Mouse (Mus musculus): ENCODE results near the gene Hnrnph3. TPM values are rescaled to one million over a fixed set of nuclear protein-coding genes. Genes with fewer than 3 reads are reported as not detected.

Hnrnph3 gene
- total and polyA plus RNA-seq, 3 experiments: 9.5 to 37.8 (median 15.1) TPM

DNA sequence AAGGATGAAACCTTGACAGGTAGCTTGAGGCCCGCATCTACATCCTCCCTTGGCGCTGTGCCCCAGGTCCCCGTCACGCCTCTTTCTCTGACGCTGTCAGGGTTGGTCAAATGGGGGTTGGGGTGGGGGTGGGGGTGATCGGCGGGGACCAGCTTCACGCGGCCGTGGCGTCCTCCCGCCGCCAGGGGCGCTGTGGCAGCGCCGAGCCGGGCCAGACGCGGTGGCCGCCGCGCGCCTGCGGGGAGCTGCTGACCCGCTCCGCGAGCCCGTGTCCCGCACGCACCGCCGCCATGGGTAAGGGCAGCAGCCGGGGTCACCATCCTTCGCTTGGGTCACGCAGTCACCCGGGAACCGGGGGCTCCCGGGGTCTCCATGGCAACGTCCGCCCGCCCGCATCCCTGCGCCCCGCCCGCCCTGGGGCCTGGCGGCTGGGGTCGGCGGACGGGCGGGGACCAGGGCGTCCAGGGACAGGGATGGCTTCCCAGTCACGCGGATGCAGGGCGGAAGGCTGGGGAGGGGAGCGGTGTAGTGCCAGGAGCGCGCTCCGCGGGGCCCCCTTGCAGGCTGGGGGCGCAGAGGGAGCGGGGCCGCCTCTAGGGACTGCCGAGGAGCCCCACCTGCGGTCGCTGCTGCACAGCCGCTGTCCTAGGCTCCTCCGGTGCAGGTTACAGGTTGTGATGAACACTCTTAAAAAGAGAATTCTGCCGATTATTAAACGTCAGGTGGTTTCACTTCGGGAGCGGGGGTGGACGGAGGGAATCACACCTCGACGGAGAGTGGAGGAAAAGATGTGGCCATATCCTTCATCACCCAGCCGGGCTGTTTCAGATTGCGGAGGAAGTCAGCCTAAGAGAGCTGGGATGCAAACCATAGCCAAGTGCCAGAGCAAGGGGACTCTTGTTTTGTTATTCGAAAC is 43.7 kb downstream of the Hnrnph3 start, which contains the start of gene Rufy2:
TSS of gene Rufy2 (plus strand) at position 185 of the 916 bp plus-strand sequence.
- H3K9me3 ChIP-seq (replicated peaks; ENCODE audit: low read length): no peaks in the 10 kb centered on the region
- H3K27ac ChIP-seq (ENCODE audit: insufficient read depth, low read depth): peak within 1 kb of the TSS; percentile 44; the same call in 1 of the 2 replicates
- peak within 1 kb of the TSS; percentile 75 for H3K9ac ChIP-seq (ENCODE audit: insufficient read depth, low read depth)
- H3K27me3 ChIP-seq (replicated peaks): no peaks in the 10 kb centered on the region
- peaks cover 9 to 39% of the 10 kb centered on the region in 2 experiments for H3K4me1 ChIP-seq (ENCODE audit: control insufficient read depth in 1 of 2, insufficient read depth in 2 of 2)
- in situ Hi-C loops (cut with MboI; ENCODE audit: low pct_ligation_motif_present, low pct_unique_long_range_greater_than_20kb, low sequenced_read_pairs) (no loop called here), dilution Hi-C loops (cut with MboI; ENCODE audit: extremely low pct_ligation_motif_present, extremely low pct_unique_long_range_greater_than_20kb, low sequenced_read_pairs) (no loop called here)
- H3K4me2 ChIP-seq (ENCODE audit: insufficient read depth, low read depth, poor library complexity, severe bottlenecking): peak within 1 kb of the TSS; percentile 89
- H3K36me3 ChIP-seq (replicated peaks in 1 of 2; ENCODE audit: control insufficient read depth in 1 of 2, insufficient read depth in 1 of 2, low read length in 1 of 2): peaks cover 5 to 32% of the 10 kb centered on the region in 2 experiments
- peaks cover 10% of the 10 kb centered on the region for H3K79me2 ChIP-seq (replicated peaks; ENCODE audit: control insufficient read depth, extremely low read depth, insufficient read depth, poor library complexity, severe bottlenecking)
- DNase-seq (ENCODE audit: extremely low read depth): peak; percentile 83
- peak within 1 kb of the TSS; percentile 73 to 97 (median 83) for H3K4me3 ChIP-seq (replicated peaks in 1 of 3; ENCODE audit: low read depth in 2 of 3, low read length in 2 of 3, poor library complexity in 1 of 3)
- TF ChIP-seq HCFC1 (IDR thresholded peaks at IDR 0.05; ENCODE audit: low read depth, low read length) (no peak), RAD21 (IDR thresholded peaks at IDR 0.05; ENCODE audit: low read depth, low read length) (peak; percentile 2), MEF2A (IDR thresholded peaks at IDR 0.05; ENCODE audit: borderline replicate concordance, low read depth, low read length) (no peak), RCOR1 (conservative IDR thresholded peaks at IDR 0.05; ENCODE audit: low read depth, low read length) (no peak), KAT2A (IDR thresholded peaks at IDR 0.05; ENCODE audit: insufficient replicate concordance, low read length) (0 out of 2 replicates have a peak, but pooled peaks have one; percentile 29), USF1 (IDR thresholded peaks at IDR 0.05; ENCODE audit: low read depth, low read length) (no peak), POLR2A (IDR thresholded peaks at IDR 0.05; ENCODE audit: low read depth, low read length) (peak; percentile 72), JUND (conservative IDR thresholded peaks at IDR 0.05; ENCODE audit: low read depth, low read length) (no peak), ZKSCAN1 (IDR thresholded peaks at IDR 0.05; ENCODE audit: borderline replicate concordance, low read depth, low read length) (no peak), USF2 (conservative IDR thresholded peaks at IDR 0.05; ENCODE audit: low read depth, low read length) (no peak), ZMIZ1 (IDR thresholded peaks at IDR 0.05; ENCODE audit: low read depth, low read length) (no peak), MAX (IDR thresholded peaks at IDR 0.05; ENCODE audit: low read length) (peak; percentile 30; the same call in 1 of the 2 replicates), MYC (IDR thresholded peaks at IDR 0.05; ENCODE audit: low read depth, low read length) (no peak), MAZ (IDR thresholded peaks at IDR 0.05; ENCODE audit: low read depth, low read length) (no peak; the same call in 1 of the 2 replicates), ZNF384 (IDR thresholded peaks at IDR 0.05; ENCODE audit: low read depth, low read length) (no peak), TBP (conservative IDR thresholded peaks at IDR 0.05; ENCODE audit: low read depth, low read length) (no peak), CHD1 (IDR thresholded peaks at IDR 0.05; ENCODE audit: low read depth, low read length) (no peak), ZC3H11A (IDR thresholded peaks at IDR 0.05; ENCODE audit: low read depth, low read length) (no peak), GABPA (IDR thresholded peaks at IDR 0.05; ENCODE audit: insufficient replicate concordance, low read depth, low read length) (no peak), UBTF (IDR thresholded peaks at IDR 0.05; ENCODE audit: low read depth, low read length) (peak; percentile 76), ELF1 (IDR thresholded peaks at IDR 0.05; ENCODE audit: low read depth, low read length) (no peak), BHLHE40 (IDR thresholded peaks at IDR 0.05; ENCODE audit: low read depth, low read length) (peak; percentile 11; the same call in 1 of the 2 replicates), MAFK (IDR thresholded peaks at IDR 0.05; ENCODE audit: insufficient replicate concordance, low read length) (no peak), SMC3 (IDR thresholded peaks at IDR 0.05; ENCODE audit: low read depth, low read length) (no peak), TCF12 (IDR thresholded peaks at IDR 0.05; ENCODE audit: low read depth, low read length) (peak; percentile 40; the same call in 1 of the 2 replicates), MXI1 (IDR thresholded peaks at IDR 0.05; ENCODE audit: low read depth, low read length) (no peak; the same call in 1 of the 2 replicates), E2F4 (IDR thresholded peaks at IDR 0.05; ENCODE audit: insufficient replicate concordance, low read depth, low read length) (no peak), SIN3A (IDR thresholded peaks at IDR 0.05; ENCODE audit: low read length) (peak; percentile 78), CHD2 (IDR thresholded peaks at IDR 0.05; ENCODE audit: low read length) (peak; percentile 83), IRF4 (IDR thresholded peaks at IDR 0.05; ENCODE audit: low read depth, low read length) (peak; percentile 33; the same call in 1 of the 2 replicates), POLR2AphosphoS2 (IDR thresholded peaks at IDR 0.05; ENCODE audit: low read depth, low read length) (no peak), PAX5 (IDR thresholded peaks at IDR 0.05; ENCODE audit: low read length) (no peak), ETS1 (conservative IDR thresholded peaks at IDR 0.05; ENCODE audit: low read depth, low read length) (no peak), EP300 (IDR thresholded peaks at IDR 0.05; ENCODE audit: low read length) (no peak), JUN (IDR thresholded peaks at IDR 0.05; ENCODE audit: insufficient read depth, low read depth, low read length) (no peak), NELFE (IDR thresholded peaks at IDR 0.05; ENCODE audit: low read depth, low read length) (peak; percentile 61), NRF1 (IDR thresholded peaks at IDR 0.05; ENCODE audit: low read depth, low read length) (peak; percentile 66), CTCF (conservative IDR thresholded peaks at IDR 0.05 in 1 of 2, IDR thresholded peaks at IDR 0.05 in 1 of 2; ENCODE audit: low read depth in 2 of 2, low read length in 2 of 2) (peak in 1 of 2 experiments; percentile 63; a peak in 2 of 4 replicates)

All from CH12.LX (cell line).